Mouse (Mus musculus): ENCODE data around the gene Rpl28.

Rpl28 gene

DNA sequence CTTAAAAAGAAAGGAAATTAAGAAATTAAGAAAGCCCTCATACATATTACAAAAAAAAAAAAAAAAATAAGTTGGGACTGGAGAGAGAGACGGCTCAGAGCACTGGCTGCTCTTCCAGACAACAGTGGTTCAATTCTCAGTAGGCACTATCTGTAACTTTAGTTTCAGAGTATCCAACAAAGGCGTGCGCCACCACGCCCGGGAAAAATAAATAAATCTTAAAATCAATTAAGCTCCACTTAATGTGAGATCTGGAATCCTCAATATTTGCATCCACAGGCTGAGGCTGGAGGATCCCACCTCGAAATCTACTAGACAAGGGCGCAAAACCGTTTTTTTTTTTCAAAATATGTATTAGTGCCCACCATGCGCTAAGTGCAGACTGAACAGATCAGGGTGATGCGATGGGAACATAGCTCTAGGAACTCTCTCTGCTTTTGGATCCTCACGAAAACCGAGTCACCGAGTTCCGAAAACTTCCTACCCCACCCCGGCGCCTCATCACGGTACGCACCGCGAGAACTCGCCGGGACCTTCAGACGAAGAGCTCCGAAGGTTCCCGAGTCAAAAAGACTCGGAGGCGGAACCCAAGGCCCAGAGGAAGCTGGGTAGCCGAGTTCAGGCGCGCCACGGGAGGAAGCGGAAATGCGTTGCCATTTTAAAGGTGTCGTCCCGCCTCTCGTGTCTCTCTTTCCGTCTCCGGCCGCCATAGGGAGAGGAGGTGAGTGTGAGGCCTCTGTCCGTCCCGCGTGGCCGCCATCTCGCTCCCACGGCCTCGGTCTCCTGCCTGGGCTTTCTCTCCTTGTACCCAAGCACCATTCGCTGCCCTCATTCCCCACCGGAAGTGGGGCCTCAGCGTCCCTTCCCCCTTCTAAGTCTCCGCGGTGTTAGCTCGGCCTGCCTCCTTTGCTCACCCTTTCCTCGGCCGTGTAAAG is at the start of gene Rpl28:
Gene Rpl28 (plus strand): TSS at position 597 of the 935 bp plus-strand sequence.
- DNase-seq (ENCODE audit: low spot score in 2 of 2), result peak; percentile 90 to 97

DNA sequence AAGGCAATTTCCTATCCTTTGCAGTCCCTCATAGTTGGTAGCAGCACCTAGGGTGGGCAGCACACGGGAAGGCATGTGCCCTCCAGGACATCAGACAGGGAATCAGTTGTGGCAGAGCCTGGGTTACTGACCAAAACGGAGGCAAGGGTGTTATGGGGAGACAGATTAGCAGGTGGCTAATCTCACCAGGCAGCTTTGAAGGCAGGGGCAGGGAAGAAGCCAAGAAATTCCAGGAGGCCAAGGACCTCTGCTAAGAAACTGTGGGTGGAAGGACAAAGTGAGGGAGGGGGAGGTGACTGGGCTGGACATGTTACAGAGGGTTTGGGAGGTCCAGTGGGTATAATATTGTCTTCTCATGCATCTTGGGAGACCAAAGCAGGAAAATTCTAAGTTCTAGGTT is 49.3 kb upstream of the Rpl28 start:
- DNase-seq (ENCODE audit: low spot score in 2 of 2), result no peak

DNA sequence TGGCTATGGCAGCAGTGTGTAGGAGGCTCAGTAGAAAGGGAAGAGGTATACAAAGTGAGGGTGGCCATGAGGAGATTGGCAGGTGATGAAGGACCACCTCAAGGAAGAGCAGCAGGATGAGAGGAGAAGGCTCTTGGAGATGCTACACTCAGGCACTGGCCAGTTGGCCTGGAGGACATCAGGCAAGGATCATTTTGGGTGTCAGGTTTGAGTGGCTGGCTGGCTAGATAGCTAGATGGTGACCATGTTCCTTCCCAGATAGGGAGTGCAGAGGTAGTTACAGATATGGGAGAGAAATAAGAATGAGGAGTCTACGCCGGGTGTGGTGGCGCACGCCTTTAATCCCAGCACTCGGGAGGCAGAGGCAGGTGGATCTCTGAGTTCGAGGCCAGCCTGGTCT is 47.8 kb upstream of the Rpl28 start:
- DNase-seq (ENCODE audit: low spot score in 2 of 2), result no peak

DNA sequence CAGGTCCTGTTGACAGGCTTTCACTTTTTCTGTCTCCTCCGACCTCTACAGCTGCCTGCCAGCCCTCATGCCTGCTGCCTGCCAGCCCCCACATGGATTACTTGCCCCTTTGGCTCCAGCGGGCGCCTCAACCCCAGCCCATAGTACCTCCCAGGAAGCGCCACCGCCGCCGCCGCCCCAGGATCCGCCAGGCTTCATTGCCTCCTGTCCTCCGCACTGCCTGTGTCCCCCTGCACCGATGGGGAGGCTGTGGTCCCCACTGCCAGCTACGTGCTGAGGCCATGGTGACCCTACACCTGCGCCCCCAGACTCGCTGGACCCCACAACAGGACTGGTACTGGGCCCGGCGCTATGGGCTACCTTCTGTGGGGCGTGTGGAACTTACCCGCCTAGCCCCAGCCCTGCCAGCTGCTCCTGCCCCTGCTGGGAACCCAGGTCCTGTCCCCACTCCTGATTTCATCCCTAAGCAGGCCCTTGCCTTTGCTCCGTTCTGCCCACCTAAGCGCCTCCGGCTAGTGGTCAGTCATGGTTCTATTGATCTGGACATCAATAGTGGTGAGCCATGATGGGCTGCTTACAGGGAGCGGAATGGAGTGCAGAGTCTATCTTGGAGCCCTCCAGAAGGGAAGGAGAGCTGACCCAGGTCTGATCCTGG is 46.2 kb upstream of the Rpl28 start:
- no peak for DNase-seq (ENCODE audit: low spot score in 2 of 2)

DNA sequence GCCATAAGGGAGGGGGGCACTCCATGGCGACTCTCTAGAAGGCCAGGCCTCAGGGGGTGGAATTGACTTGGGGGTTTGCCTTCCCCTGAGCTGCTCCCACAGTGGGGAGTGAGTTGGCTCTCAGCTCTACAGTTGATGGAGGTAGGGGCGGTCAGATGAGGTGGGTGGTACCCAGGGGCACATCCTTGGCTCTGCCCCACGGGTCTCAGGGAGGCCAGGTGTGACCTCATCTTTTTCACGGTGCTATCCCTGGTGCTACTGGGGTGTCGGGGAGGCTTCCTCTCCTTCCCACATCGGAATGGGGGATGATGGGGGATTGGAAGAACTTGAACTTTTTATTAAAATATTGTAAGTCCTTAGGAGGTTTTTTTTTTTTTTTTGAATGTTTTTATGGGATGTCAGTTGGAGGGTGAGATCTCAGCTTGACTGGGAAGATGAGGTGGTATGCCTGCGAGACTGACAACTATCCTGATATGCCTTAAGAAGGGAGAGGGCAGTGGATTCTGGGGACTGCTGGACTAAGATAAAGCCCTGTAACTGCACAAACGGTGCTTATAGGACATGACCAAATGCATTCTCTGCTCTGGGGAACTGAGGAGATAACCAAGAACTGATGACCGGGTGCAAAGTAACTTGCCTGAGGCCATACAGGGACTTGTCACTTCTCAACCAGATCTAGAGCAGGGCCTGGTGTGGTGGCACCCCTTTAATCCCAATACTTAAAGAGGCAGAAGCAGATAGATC is 45.3 kb upstream of the Rpl28 start:
- no peak for DNase-seq (ENCODE audit: low spot score in 2 of 2)

DNA sequence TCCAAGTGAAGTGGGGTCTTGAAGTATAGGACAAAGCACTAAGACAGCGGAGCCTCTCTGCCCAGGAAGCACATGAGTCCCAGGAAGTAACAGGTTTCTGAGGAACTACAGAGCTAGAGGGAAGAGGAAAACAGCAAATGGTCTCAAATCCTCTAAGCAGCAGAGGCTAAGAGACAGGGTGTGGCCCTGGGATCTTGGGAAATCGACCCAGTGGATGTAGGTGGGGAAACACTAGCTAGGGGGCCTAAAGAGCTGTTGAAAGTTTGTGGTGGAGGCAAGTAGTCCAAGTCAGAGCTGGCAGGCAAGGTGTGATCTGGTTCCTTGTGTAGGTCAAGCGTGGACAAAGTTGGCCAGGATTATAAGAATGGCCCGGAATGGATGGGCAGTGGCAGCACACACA is 44.4 kb upstream of the Rpl28 start:
- DNase-seq (ENCODE audit: low spot score in 2 of 2), result no peak

DNA sequence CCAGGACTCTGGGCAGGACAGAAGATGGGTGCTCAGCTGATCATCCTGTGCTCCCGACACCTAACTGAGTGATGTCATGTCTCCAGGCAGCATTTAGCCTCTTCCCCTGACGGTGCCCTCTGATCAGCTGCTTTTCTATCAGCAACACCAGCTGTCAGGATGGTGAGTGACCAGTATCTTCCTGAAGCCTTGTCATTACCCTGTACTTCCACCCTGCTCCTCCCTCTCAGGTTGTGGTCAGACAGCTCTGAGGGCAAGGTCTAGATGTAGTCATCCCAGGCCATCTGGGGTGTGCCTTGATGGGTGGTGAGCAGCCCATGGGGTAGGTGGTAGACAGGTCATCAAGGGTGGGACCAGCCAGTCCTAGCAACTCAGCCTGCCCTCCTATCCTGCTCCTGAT is 43.5 kb upstream of the Rpl28 start:
- DNase-seq (ENCODE audit: low spot score in 2 of 2), result no peak

DNA sequence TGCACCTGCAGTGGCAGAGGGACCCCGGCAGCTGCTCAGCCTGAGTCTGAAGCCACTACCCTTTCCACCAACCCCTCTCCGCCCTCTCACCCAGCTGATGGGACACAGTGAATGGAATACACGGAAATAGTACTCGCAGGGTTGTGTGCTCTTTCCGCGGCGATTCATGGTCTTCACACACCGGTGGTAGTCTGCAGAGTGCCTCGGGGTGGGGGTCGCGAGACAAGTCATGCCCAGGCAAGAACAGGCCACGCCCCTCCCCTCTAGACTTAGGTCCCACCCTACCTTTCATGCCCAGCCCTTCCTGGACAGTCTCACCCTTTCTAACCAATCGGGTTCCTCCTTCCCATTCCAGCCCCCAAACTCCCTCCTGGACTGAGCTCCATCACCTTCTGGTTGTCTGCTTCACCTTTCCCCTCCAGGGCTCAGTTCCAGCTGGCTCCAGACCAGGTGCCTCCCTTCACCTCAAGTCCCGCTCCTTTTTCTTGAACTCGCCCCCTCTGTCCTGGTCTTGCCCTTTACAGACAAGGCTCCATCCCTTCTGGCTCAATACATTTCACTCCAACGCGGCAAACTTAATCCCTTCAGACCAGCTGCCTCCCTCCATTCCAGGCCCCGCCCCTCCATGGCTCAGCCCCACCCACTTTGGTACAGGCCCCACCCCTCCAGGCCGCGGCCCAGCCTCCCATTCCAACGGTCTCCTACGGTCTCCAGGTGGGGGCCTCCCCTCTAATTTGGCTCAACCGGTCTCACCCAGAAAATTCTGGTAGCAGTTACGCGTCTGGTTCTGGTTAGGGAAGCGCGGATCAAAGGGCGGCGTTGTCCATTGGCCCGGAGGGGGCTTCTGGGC is 40.5 kb upstream of the Rpl28 start:
- DNase-seq (ENCODE audit: low spot score in 2 of 2), result no peak

DNA sequence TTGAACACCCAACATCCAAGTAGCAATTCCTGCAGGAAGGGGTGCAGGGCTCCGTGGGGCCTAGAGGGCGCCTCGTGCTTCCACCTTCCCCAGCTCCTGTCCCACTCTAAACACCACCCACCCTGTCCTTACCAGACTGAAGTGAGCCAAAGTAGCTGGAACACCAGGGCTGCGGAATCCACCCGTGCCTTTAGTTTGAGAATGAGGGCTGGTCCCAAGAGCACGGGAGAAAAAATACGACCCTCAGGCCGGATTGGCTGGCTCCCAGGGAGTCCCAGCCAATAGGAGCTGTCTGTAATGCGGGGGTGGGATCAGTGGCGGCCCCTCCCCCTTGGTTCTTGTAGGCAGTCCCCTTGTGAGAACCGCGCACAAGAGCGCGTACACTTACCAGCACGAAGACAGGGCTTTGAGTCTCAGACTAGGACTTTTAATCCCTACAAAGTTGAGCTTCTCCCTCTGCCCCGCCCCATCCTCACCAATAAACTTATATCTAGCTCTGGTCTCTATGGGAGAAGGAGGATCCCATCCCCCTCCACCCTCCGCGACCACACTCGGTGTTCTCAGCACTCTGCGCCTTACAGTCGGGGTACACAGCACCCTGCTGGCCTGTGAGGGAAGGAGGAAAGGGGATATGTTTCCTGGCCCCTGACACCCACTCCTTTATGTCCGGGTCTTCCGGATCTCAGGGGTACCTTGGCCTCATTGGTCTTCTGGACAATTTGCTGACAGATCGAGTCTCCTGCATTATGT is 39.7 kb upstream of the Rpl28 start, which contains the start of gene Cox6b2:
Gene Cox6b2 (minus strand): TSS at position 274 of the 750 bp plus-strand sequence.
- peak in 1 of 2 experiments; percentile 48 for DNase-seq (ENCODE audit: low spot score in 2 of 2)

DNA sequence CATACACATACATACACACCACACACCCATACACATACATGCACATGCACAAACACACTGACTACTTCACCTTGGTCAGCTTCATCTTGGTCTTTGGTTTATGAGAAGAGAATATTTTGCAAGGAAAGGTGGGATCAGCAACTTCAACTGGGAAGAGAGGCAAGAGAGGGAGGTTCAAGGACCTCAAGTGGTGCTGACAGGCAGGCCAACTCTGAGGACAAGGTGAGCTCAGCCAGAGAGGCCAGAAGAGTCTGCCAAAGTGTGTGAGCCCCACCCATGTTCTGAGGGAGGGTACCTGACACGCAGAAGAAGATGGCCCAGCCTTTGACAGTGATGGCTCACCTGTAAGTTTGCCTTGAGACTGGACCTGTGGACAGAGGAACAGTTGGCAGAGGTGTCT is 33.0 kb upstream of the Rpl28 start:
- DNase-seq (ENCODE audit: low spot score in 2 of 2), result no peak

DNA sequence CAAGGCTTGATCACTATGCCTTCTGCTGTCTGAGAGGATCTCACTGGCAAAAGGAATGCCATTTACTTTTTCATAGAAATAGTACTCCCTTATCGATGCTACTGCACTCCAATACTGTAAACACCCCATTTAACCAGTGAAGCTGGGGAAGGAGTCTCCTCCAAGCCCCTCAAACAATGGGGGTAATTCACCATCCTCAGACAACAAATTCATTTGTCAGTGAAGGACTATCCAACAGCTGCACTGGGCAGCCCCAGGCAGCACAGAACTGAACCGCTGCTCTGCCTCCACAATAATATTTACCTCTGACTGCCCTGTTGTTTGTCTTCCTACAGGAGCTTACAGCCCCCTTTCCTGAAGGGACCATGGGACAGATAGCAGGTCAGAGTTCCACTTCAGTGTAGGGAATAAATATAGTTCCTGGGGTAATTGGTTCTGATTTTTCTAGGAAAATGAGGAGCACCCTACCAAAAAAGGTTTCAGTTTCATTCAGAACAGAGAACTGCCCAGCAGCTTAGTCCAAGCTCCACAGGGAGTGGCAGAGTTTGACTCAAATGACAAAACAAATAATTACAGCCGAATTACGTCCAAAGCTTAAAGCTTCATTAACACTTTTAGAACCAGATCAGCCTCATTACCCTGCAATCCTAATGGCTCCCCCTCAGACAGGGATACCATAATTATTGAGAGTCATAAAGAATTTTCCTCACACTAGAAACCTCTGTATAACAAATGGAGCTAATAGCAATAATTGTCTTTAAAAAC is 27.5 kb upstream of the Rpl28 start:
- DNase-seq (ENCODE audit: low spot score in 2 of 2), result peak in 1 of 2 experiments; percentile 20

DNA sequence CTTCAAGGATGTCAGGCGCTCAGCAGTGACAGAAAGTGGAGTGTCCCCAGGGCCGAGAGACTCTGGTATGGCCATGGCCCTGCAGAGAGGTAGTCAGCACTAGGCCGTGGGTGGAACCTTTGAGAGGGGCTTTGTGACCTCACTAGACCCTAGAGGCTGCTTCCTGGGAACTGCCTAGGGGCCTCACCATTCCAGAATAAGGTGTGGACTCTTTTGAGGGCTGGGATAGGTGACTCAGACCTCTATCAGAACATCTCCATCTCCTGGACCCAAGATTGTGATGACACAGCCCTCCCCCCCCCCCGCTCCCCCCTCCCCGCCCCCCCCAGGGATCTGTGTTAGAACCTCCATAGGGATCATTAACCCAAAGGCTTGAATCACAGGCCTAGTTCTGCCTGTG is 21.5 kb upstream of the Rpl28 start, which contains the start of gene Fam71e2:
Gene Fam71e2 (minus strand): TSS at position 101 of the 400 bp plus-strand sequence.
- DNase-seq (ENCODE audit: low spot score in 2 of 2), result no peak

DNA sequence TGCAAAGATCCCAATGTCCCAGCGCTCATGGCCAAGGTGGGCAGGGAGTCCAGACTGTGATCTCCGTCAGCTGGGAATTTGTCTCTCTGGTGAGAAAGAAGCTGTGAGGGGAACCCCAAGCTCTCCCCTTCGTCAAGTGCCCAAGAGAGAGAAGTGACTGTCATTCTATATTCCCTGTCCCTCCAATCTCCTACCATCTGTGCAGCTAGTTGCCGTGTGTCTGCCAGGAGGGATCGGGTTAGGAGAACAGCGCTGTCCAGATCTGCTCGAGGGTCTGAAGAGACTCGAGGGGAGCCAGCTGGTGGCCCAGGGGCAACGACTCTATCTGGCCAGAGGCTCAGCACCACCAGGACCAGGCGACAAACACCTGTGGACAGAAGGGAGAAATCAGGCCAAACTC is 16.5 kb upstream of the Rpl28 start:
- DNase-seq (ENCODE audit: low spot score in 2 of 2), result no peak

DNA sequence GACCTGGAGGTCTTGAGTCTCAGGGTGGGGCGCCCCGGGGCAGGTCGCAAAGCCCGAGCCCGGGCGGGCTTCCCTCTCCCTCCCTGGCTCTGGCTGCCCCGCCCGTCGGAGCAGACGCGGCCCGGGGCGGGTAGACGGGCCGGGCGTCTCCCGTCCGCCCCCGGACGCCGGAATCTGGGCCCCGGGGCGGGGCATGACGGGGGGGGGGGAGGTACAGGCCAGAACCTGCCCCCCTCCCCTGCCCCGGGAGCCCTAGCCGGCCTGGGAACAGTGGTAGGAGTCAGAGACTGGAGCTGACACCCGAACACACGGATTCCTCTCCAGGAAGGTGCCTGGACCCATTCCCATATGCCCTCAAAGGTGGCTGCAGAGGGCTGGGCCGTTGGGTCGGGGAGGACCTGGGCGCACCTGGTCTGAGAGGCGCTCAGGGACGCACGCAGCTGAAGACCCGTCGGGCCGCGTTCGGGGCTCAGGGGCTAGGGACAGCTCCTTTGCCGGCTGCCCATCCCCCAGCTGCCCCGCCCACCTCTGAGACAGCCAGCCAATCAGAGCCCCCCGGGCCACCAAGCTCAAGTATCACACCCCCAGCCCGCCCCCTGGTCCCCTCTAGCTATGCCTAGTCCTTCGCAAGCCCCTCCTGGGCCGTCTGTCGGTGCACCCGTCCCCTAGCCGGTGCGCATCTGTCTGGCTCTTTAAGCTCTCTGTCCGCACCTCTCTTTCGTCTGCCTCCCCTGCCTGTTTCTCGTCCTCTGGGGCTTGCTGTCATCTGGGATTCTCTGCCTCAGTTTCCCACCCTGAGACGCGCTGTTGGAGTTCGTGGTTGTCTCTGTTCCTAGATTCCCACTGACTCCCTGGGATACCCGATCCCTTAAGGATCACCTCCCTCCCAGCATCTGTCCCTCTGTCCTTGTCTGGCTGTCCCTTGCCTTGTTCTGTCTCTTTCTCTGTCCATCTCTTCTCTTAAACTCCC is 15.5 kb upstream of the Rpl28 start:
- DNase-seq (ENCODE audit: low spot score in 2 of 2), result no peak

DNA sequence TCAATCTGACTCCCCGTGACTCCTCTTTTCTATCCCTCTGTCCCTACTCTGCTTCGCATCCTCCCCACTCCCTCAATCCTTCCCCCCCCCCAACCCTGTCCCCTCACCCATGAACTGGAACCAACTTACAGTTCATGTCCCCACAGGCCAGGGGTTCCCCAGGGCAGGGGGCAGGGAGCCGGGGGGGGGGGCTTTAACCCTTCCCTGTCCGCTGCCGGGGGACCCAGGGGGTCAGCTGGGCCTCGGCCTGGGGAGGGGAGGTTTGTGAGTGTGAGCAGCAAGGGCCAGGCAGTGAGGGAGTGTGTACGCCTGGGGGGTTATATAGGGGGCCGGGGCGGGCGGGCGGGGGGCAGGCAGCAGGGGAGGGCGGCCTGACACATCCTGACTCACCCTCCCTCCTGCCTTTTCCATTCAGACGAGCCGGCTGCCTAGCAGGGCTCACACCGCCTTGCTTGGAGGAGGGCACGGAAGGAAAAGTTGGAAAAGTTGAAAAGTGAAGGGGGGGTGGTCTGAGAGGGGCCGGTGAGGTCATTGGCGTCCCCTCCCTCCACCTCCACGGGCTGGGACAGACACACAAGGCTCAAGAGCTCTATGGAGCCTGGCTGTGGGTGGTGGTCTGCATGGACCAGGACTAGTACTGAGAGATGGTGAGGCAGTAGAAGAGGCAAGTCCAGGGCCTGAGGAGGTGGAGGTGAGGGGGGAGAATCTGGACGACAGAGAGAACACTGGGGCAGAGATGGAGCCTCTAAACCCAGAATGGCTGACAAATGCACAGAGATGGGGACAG is 14.6 kb upstream of the Rpl28 start:
- DNase-seq (ENCODE audit: low spot score in 2 of 2), result no peak

DNA sequence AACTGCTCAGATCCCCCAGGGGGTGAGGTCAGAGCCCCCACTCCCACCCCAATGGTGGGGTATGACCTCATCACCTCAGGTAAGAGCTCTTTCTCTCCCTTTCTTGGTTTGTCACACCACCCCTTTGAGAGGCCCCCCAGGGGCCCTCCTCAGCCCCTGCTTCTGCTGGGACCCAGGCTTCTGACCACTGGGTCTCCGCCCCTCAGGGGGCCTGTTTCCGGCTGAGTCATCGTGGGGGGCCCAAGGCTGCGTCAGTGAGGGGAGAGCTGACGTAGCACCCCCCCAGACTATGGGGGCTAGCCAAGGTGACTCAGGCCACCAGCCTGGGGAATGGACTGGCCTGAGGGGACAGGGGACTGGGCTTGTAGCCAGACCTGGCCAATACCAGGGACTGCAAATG is 12.8 kb upstream of the Rpl28 start:
- DNase-seq (ENCODE audit: low spot score in 2 of 2), result no peak

DNA sequence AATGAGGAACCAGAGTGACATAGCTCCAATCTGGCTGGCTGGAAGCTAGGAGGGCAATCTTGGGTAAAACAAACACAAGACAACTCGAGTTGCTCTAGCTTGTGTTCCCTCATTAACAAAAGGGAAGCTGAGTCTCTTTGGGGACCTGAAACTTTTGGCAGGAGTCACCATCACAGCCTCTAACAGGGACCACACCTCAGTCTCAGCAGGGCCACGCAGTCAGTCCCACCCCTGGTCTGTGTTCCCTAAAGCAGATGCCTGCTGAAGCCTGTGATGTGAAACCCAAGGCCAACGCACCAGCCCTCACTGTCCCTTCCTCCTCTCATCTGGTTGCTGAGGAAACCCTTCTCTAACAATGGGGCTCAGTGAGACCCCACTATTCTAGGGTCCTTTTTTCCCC is 10.5 kb upstream of the Rpl28 start:
- no peak for DNase-seq (ENCODE audit: low spot score in 2 of 2)

DNA sequence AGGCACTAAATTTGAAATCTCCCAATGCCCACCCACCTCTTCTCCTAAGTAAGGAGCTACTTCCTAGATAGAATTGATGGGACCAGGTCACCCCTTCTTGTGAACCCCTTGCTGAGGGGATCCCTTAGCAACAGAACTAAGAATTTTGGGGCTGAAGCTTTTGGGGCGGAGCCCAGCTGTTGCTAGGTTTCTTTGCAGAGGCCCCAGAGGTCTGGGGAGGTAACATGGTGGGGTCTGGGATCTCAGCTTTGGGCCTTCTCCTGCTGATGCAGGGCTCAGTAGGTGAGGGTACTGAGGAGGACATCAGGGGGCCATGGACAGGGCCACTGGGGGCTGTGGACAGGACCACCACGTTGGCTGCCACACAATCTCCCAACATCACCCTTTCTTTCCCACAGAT is 9.9 kb upstream of the Rpl28 start, which contains the start of the genes Il11 and Tmem190:
Gene Il11 (minus strand): TSS at position 101 of the 400 bp plus-strand sequence.
Gene Tmem190 (plus strand): TSS at position 179 of the 400 bp plus-strand sequence.
- no peak for DNase-seq (ENCODE audit: low spot score in 2 of 2)
